In genomic region chr8:70409455-70409871, GRCm38 (mm10) we compare ENCODE assay signal across 7 mouse cellular contexts. TPM values are rescaled to one million over a fixed set of nuclear protein-coding genes. Genes with fewer than 3 reads are reported as not detected.
A peak's percentile ranks its signal among the peaks of the same experiment; 100 is the strongest.
DNase-seq lines count a peak whose midpoint lies in the region; ATAC-seq and TF ChIP-seq lines count a peak whose summit lies in the region.

No protein-coding gene starts in this region.

- H3K27me3 ChIP-seq in heart, embryonic 16.5 days (ENCODE audit: control insufficient read depth, insufficient read depth, low read length) = no peaks in the 10 kb centered on the region
- no peaks in the 10 kb centered on the region for H3K27me3 ChIP-seq in midbrain, embryonic 11.5 days (ENCODE audit: control insufficient read depth, insufficient read depth, low read length)

- peaks cover 36% of the 10 kb centered on the region for H3K4me1 ChIP-seq in heart, embryonic 16.5 days (ENCODE audit: control insufficient read depth, insufficient read depth, low read length)
- peaks cover 10% of the 10 kb centered on the region for H3K4me1 ChIP-seq in midbrain, embryonic 11.5 days (ENCODE audit: control insufficient read depth, insufficient read depth, low read length)

- no peak overlapping the region for H3K4me3 ChIP-seq in heart, embryonic 16.5 days (ENCODE audit: low read length)
- peak overlapping the region; percentile 9; the same call in 1 of the 2 replicates for H3K4me3 ChIP-seq in layer of hippocampus, adult 2 months
- H3K4me3 ChIP-seq in midbrain, embryonic 11.5 days (ENCODE audit: low read depth, low read length) = no peak overlapping the region

- WGBS in heart, embryonic 16.5 days = 55% methylated on average over 9 of the region's 9 CpGs
- WGBS in midbrain, embryonic 11.5 days = 75% methylated on average over 9 of the region's 9 CpGs

- no peaks in the 10 kb centered on the region for H3K36me3 ChIP-seq in heart, embryonic 16.5 days (ENCODE audit: control insufficient read depth, insufficient read depth)
- H3K36me3 ChIP-seq in midbrain, embryonic 11.5 days (ENCODE audit: control insufficient read depth, insufficient read depth, low read length) = no peaks in the 10 kb centered on the region

- peak overlapping the region; percentile 49; the same call in 1 of the 2 replicates for H3K9ac ChIP-seq in heart, embryonic 16.5 days (ENCODE audit: low read length)
- peak overlapping the region; percentile 4; the same call in 1 of the 2 replicates for H3K9ac ChIP-seq in midbrain, embryonic 11.5 days (ENCODE audit: low read length)

- peak overlapping the region; percentile 43; the same call in 1 of the 2 replicates for H3K27ac ChIP-seq in heart, embryonic 16.5 days (ENCODE audit: low read length)
- peak overlapping the region; percentile 91 for H3K27ac ChIP-seq in layer of hippocampus, adult 2 months
- H3K27ac ChIP-seq in midbrain, embryonic 11.5 days (ENCODE audit: low read depth, low read length) = no peak overlapping the region; the same call in 1 of the 2 replicates

- peak; percentile 40 to 57 for DNase-seq in left cerebral cortex, adult 18-20 months (ENCODE audit: low spot score in 2 of 2)
- DNase-seq in left cerebral cortex, adult 11 months (ENCODE audit: low spot score) = no peak
- DNase-seq in layer of hippocampus, adult 2 months (ENCODE audit: low spot score in 2 of 2) = peak; percentile 56 to 78
- no peak for DNase-seq in midbrain, embryonic 11.5 days (ENCODE audit: low spot score, missing footprints)
- no peak for DNase-seq in testis, postnatal 14 days (ENCODE audit: low spot score)

- no peak; the same call in 1 of the 2 replicates for ATAC-seq in heart, embryonic 16.5 days (replicated peaks; ENCODE audit: extremely low read depth, insufficient read depth, low FRiP score)
- ATAC-seq in midbrain, embryonic 11.5 days (ENCODE audit: low FRiP score) = peak; percentile 26; the same call in 1 of the 2 replicates
- no peak for ATAC-seq in CD4-positive, CD25-positive, alpha-beta regulatory T cell, adult 4 months

- no peaks in the 10 kb centered on the region for H3K9me3 ChIP-seq in heart, embryonic 16.5 days (replicated peaks; ENCODE audit: control insufficient read depth, low read length)
- no peaks in the 10 kb centered on the region for H3K9me3 ChIP-seq in midbrain, embryonic 11.5 days (ENCODE audit: control insufficient read depth, low read length)

- TF ChIP-seq CTCF in layer of hippocampus, adult 2 months (conservative IDR thresholded peaks at IDR 0.05) = no peak

- no peak overlapping the region for H3K4me2 ChIP-seq in heart, embryonic 16.5 days (ENCODE audit: low read depth, low read length)
- no peak overlapping the region for H3K4me2 ChIP-seq in midbrain, embryonic 11.5 days

RNA-seq across cellular contexts. Expression of gene Crtc1, which starts 29.9 kb away (rescaled TPM):
- 100 to 1,000 TPM; 152 to 154 TPM for total RNA-seq in left cerebral cortex, adult 18-20 months (2021)
- polyA plus RNA-seq in heart, embryonic 16.5 days (2015; fragmentation: Nextera tagmentation; extraction: Ambion mirVana) = 10.2 and 10.7 TPM in 2 replicates
- total RNA-seq in layer of hippocampus, adult 2 months (2021) = 100 to 1,000 TPM; 191 to 208 TPM
- 11.8 and 12.9 TPM in 2 replicates for polyA plus RNA-seq in midbrain, embryonic 11.5 days (2014; fragmentation: Nextera tagmentation; extraction: Ambion mirVana)
- 1 to 10 TPM; 7.6 to 9.3 TPM for polyA plus RNA-seq in CD4-positive, CD25-positive, alpha-beta regulatory T cell, adult 4 months (2017; shearing (Covaris generic))

RNA-seq across cellular contexts. Expression of gene Comp, which starts 36.1 kb away (rescaled TPM):
- under 1 TPM; 0.30 to 0.33 TPM for total RNA-seq in left cerebral cortex, adult 18-20 months (2021)
- 3.0 and 4.3 TPM in 2 replicates for polyA plus RNA-seq in heart, embryonic 16.5 days (2015; fragmentation: Nextera tagmentation; extraction: Ambion mirVana)
- under 1 TPM; 0.29 to 0.56 TPM for total RNA-seq in layer of hippocampus, adult 2 months (2021)
- 0.21 TPM in 1 of 2 replicates, not detected in the other for polyA plus RNA-seq in midbrain, embryonic 11.5 days (2014; fragmentation: Nextera tagmentation; extraction: Ambion mirVana)
- polyA plus RNA-seq in CD4-positive, CD25-positive, alpha-beta regulatory T cell, adult 4 months (2017; shearing (Covaris generic)) = under 1 TPM in 1 of 2 experiments, not detected in 1; 0.28 TPM

RNA-seq across cellular contexts. Expression of gene Upf1, which starts 56.4 kb away (rescaled TPM):
- 10 to 100 TPM; 64.1 to 73.7 TPM for total RNA-seq in left cerebral cortex, adult 18-20 months (2021)
- polyA plus RNA-seq in heart, embryonic 16.5 days (2015; fragmentation: Nextera tagmentation; extraction: Ambion mirVana) = 7.9 and 9.7 TPM in 2 replicates
- 10 to 100 TPM; 67.7 to 68.7 TPM for total RNA-seq in layer of hippocampus, adult 2 months (2021)
- polyA plus RNA-seq in midbrain, embryonic 11.5 days (2014; fragmentation: Nextera tagmentation; extraction: Ambion mirVana) = 19.6 and 19.8 TPM in 2 replicates
- polyA plus RNA-seq in CD4-positive, CD25-positive, alpha-beta regulatory T cell, adult 4 months (2017; shearing (Covaris generic)) = 10 to 100 TPM; 11.4 to 14.5 TPM

Comparison
In these comparisons a context has a peak if more than half of its experiments do, and no peak if none do; other contexts are left out.
1. DNase-seq: peak in left cerebral cortex, adult 18-20 months (2 of 2) and layer of hippocampus, adult 2 months (2 of 2); none in left cerebral cortex, adult 11 months (single experiment), midbrain, embryonic 11.5 days (single experiment) and testis, postnatal 14 days (single experiment).